Mouse (Mus musculus) kidney, postnatal 14 days (tissue): ENCODE data around the gene Ppp1r13l.

Experiments used
- DNase-seq: peaks from one replicate; pipeline ENCODE4 v3.0.0; 2022; ENCODE audit warnings: mixed read lengths

Ppp1r13l gene

DNA sequence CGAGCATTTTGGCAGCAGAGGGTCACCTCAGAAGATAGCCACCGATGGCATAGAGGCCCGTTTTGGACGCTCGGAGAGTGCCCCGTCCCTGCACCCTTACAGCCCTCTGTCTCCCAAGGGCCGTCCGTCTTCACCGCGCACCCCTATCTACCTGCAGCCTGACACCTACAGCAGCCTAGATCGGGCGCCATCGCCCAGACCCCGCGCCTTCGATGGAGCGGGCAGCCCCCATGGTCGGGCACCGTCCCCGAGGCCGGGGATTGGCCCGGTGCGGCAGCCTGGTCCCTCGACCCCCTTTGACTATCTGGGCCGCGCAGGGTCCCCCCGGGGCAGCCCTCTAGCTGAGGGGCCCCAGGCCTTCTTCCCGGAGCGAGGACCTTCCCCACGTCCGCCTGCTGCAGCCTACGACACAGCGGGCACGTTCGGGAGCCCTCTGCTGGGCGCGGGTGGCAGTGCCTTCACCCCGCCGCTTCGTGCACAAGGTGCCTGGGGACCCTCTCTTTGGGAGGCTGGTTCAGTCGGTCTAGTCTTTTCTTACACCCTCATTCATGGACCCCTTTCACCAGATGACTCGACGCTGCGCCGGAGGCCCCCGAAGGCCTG is 10.4 kb downstream of the Ppp1r13l start:
- peak; percentile 70 for DNase-seq

DNA sequence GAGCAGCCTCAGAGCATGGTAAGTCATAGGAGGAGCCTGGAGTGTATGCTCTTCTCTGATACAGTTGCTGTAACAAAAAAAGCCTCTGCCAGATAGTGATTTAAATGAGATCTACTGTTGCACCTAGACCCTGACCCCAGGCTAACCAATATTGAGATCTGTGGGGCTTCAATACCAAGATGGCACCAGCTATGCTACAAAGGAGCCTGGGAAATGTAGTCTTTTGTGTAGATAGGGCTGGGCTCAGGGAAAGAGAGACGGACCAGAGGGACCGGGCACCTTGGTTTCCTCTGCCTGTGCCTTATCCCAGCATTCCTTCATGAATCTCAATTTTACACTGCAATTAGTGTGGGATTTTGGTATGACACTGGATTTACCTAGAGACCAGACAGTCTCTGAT is 13.8 kb downstream of the Ppp1r13l start:
- no peak for DNase-seq

GRCm38 (mm10) chr7:19375368-19375767 is 15.8 kb downstream of the Ppp1r13l start:
- no peak for DNase-seq

GRCm38 (mm10) chr7:19376019-19376418 is 16.5 kb downstream of the Ppp1r13l start:
- DNase-seq = no peak

DNA sequence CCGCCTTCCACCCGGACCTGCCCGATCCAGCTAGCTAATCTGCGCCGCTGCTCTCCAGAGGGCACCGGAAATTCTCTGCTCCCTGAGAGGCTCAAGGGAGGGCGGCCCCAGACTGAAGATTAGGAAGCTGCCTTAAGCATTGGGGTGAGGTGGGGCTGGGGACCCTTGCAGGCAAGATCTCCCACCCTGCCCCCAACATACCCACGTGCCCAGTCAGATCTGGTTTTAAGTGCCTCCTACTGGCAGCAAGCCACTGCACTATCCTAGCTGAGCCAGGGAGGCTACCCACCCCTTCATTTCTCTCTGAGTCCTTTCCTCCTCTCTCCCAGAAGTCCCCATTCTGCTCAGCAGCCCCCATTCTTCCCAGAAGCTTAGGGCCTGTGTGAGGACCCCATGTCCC is 18.5 kb downstream of the Ppp1r13l start:
- DNase-seq = no peak

GRCm38 (mm10) chr7:19381377-19382165 is 22.0 kb downstream of the Ppp1r13l start, which contains the start of gene Ercc2:
Gene Ercc2 (plus strand): TSS chr7:19382010.
- DNase-seq = peak; percentile 99

DNA sequence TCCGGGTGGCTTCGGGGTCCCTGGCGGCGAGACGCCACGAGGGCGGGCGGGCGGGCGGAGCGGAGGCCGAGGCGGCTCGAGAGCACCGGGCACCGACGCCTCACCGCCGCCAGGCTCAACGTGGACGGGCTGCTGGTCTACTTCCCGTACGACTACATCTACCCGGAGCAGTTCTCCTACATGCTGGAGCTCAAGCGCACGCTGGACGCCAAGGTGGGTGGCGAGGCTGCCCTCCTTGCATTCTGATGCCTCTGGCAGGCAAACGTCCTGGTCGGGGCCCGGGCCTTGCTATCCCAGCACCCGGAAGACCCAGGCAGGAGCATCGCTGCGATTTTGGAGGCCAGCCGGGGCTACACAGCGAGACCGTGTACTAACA is 22.6 kb downstream of the Ppp1r13l start:
- no peak for DNase-seq

DNA sequence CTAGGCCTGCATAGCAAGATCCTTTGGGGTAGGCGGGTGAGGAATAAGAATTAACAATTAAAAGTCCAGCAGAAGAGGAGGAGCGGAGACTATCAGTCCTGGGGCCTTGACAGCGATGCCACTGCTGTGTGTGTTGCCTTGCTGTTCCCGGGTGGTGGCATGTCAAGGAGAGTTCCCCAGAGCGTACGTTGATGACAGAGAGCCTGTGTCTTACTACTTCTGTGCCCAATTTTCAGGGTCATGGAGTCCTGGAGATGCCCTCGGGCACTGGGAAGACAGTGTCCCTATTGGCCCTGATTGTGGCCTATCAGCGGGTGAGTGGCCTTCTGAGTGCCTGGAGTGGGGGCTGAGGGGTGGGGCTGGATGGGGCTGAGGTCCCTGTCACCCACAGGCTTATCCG is 24.2 kb downstream of the Ppp1r13l start:
- DNase-seq = no peak

- DNase-seq = no peak
Observed at GRCm38 (mm10) chr7:19388699-19389413, 29.3 kb downstream of the Ppp1r13l start.

- DNase-seq = no peak
Observed at GRCm38 (mm10) chr7:19394484-19394883, 34.9 kb downstream of the Ppp1r13l start.

GRCm38 (mm10) chr7:19399496-19400280 is 40.1 kb downstream of the Ppp1r13l start:
- DNase-seq = peak; percentile 66

DNA sequence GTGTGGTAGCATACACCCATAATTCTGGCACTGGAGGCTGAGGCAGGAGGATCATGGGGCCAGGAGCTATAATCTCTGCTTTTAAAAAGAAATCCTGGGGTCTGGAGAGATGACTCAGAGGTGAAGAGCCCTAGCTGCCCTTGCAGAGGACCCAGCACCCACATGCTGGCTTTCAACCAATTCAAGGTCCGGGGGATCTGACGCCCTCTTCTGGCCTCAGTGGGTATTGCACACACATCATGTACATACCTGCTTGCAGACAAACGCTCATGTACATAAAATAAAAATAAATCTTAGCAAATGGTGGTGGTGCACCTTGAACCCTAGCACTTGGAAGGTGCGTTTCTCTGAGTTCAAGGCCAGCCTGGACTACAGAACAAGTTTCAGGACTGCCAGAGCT is 41.4 kb downstream of the Ppp1r13l start:
- no peak for DNase-seq

DNA sequence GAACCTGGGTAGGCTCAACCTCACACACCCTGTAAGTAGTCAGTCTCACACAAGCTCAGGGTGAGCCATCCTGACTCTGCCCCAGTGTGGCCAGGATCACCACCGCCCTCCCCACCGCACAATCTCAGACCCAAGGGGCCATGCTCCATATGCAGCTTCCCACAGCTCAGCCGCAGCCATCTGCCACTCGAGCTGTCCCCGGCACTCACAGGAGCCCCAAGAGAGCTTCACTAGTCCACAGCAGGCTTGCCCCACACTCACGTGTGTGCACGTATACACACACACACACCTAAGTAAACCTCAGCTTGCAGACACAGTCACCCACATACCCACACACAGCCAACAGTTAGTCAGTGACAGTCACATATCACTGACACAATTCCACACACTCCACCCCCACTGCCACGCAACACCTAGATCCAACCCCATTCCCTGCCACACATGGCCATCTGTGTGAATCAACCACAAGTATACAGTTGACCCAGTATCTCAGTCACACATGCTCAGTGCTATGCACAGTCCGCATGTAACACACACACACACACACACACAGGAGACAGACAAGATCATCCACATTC is 43.1 kb downstream of the Ppp1r13l start:
- DNase-seq = no peak

- peak; percentile 88 for DNase-seq
Observed at GRCm38 (mm10) chr7:19403731-19404296, 44.3 kb downstream of the Ppp1r13l start, which contains the start of gene Klc3. Gene Klc3 (minus strand): TSS chr7:19404104.

- DNase-seq = no peak
Observed at GRCm38 (mm10) chr7:19404476-19404875, 44.9 kb downstream of the Ppp1r13l start, which contains the start of gene Ckm. Gene Ckm (plus strand): TSS chr7:19404776.

GRCm38 (mm10) chr7:19405417-19405816 is 45.9 kb downstream of the Ppp1r13l start:
- peak; percentile 83 for DNase-seq

GRCm38 (mm10) chr7:19409753-19410152 is 50.2 kb downstream of the Ppp1r13l start:
- no peak for DNase-seq

- no peak for DNase-seq
Observed at GRCm38 (mm10) chr7:19410766-19411344, 51.3 kb downstream of the Ppp1r13l start.

- DNase-seq = no peak
Observed at GRCm38 (mm10) chr7:19411783-19412182, 52.2 kb downstream of the Ppp1r13l start.

DNA sequence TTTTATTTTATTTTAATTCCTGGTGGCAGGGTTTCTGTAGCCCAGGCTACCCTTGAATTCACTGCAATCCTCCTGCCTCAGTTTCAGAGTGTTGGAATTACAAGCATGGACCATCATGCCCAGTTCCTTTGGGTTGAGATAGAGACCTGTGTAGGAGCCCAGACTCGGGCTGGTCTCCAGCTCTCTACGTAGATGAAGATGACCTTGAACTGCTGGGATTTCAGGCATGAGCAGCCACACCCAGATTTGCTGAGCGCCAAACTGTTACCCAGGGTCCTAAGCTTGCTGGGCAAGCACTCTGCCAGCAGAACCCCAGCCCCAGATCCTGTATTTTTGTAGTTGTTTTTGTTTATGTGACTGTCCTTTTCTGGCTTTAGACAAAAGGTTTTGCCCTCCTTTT is 54.0 kb downstream of the Ppp1r13l start:
- DNase-seq = no peak

DNA sequence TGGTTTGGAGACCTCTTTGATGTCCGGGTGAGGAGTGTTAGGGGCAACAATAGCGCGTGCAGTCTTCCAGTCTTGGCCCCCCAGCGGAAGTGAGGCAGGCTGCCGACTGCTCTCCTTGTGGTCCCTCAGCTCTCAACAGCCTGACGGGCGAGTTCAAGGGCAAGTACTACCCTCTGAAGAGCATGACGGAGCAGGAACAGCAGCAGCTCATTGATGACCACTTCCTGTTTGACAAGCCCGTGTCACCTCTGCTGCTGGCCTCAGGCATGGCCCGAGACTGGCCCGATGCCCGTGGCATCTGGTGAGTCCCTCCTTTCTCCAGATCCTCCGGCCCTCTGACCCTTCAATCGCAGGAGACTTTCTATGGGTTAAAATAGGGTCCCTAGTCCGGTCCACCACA is 57.0 kb downstream of the Ppp1r13l start:
- DNase-seq = no peak

GRCm38 (mm10) chr7:19420121-19420520 is 60.6 kb downstream of the Ppp1r13l start:
- DNase-seq = no peak
